Mouse (Mus musculus) testis, adult 2 months (tissue): ENCODE measurements around the gene Esrrg.

ENCODE experiments used
- CTCF ChIP-seq: fragments of 200-500 bp; IDR thresholded peaks from 2 replicates; pipeline ENCODE4 v1.5.1; 2012; ENCODE audit warnings: low read depth, mild to moderate bottlenecking, inconsistent platforms, low read length, moderate library complexity; ENCODE audit not compliant: control insufficient read depth, insufficient read depth, insufficient replicate concordance
- POLR2A ChIP-seq: fragments of 200-500 bp; IDR thresholded peaks from 2 replicates; pipeline ENCODE4 v1.6.1; 2012; ENCODE audit warnings: low read depth, mild to moderate bottlenecking, inconsistent platforms, low read length, moderate library complexity; ENCODE audit not compliant: control insufficient read depth

GRCm38 (mm10) chr1:188156520-188156919 lies 547.9 kb downstream of the Esrrg start:
- no peak for TF ChIP-seq CTCF
- TF ChIP-seq POLR2A = no peak
